Mouse (Mus musculus) cortical plate, adult 2 months (tissue): ENCODE measurements at regions not wholly inside any gene's neighbourhood (a gene's known extent, or its start where the extent isn't known, plus 50 kb on each side); places are given as distances from the start of the nearest gene placed in this dataset.

Experiments used
- CTCF ChIP-seq: fragments of 200-500 bp; IDR thresholded peaks from 2 replicates; pipeline ENCODE4 v1.5.1; 2011; ENCODE audit warnings: mild to moderate bottlenecking, control low read depth, low read length; ENCODE audit not compliant: insufficient read depth; ENCODE audit errors: extremely low read depth
- POLR2A ChIP-seq: fragments of 200-500 bp; IDR thresholded peaks from 2 replicates; pipeline ENCODE4 v1.6.1; 2011; ENCODE audit warnings: mild to moderate bottlenecking, low read length, control low read depth; ENCODE audit not compliant: insufficient read depth; ENCODE audit errors: extremely low read depth

GRCm38 (mm10) chr9:113302429-113302828 is 405.6 kb downstream of the Pdcd6ip start:
- TF ChIP-seq CTCF (no peak), POLR2A (no peak)
